Mouse (Mus musculus): ENCODE results near the gene Ttc37.
A peak's percentile ranks its signal among the peaks of the same experiment; 100 is the strongest.

The Ttc37 gene

GRCm38 (mm10) chr13:76098493-76099303, at the start of gene Ttc37, which contains the start of gene Arsk:
Ttc37 (plus strand) TSS chr13:76098734.
Arsk (minus strand) TSS chr13:76098660.
- DNase-seq (ENCODE audit: low spot score): peak; percentile 64

GRCm38 (mm10) chr13:76055391-76056232, 42.9 kb upstream of the Ttc37 start:
- no peak for DNase-seq (ENCODE audit: low spot score)

GRCm38 (mm10) chr13:76056261-76056724, 42.2 kb upstream of the Ttc37 start:
- DNase-seq (ENCODE audit: low spot score): peak; percentile 9

- DNase-seq (ENCODE audit: low spot score): no peak
Observed at GRCm38 (mm10) chr13:76056896-76057266, 41.7 kb upstream of the Ttc37 start, which contains the start of gene Gpr150. Gpr150 (minus strand) TSS chr13:76056996.

- DNase-seq (ENCODE audit: low spot score): no peak
Observed at GRCm38 (mm10) chr13:76057267-76058069, 41.1 kb upstream of the Ttc37 start.

GRCm38 (mm10) chr13:76059591-76059990, 38.9 kb upstream of the Ttc37 start:
- DNase-seq (ENCODE audit: low spot score): no peak

- no peak for DNase-seq (ENCODE audit: low spot score)
Observed at GRCm38 (mm10) chr13:76062126-76062525, 36.4 kb upstream of the Ttc37 start.

GRCm38 (mm10) chr13:76062569-76062968, 36.0 kb upstream of the Ttc37 start:
- no peak for DNase-seq (ENCODE audit: low spot score)

- no peak for DNase-seq (ENCODE audit: low spot score)
Observed at GRCm38 (mm10) chr13:76063548-76063947, 35.0 kb upstream of the Ttc37 start.

GRCm38 (mm10) chr13:76064363-76064945, 34.1 kb upstream of the Ttc37 start:
- DNase-seq (ENCODE audit: low spot score): no peak

GRCm38 (mm10) chr13:76074323-76074722, 24.2 kb upstream of the Ttc37 start:
- DNase-seq (ENCODE audit: low spot score): no peak

- no peak for DNase-seq (ENCODE audit: low spot score)
Observed at GRCm38 (mm10) chr13:76098116-76098492, 430 bp upstream of the Ttc37 start.

GRCm38 (mm10) chr13:76101989-76102388, 3.5 kb downstream of the Ttc37 start:
- no peak for DNase-seq (ENCODE audit: low spot score)

- no peak for DNase-seq (ENCODE audit: low spot score)
Observed at GRCm38 (mm10) chr13:76109069-76109824, 10.7 kb downstream of the Ttc37 start.

- DNase-seq (ENCODE audit: low spot score): no peak
Observed at GRCm38 (mm10) chr13:76128799-76129198, 30.3 kb downstream of the Ttc37 start.

GRCm38 (mm10) chr13:76132415-76132814, 33.9 kb downstream of the Ttc37 start:
- no peak for DNase-seq (ENCODE audit: low spot score)

- DNase-seq (ENCODE audit: low spot score): no peak
Observed at GRCm38 (mm10) chr13:76138862-76139261, 40.3 kb downstream of the Ttc37 start.

- no peak for DNase-seq (ENCODE audit: low spot score)
Observed at GRCm38 (mm10) chr13:76141117-76141808, 42.7 kb downstream of the Ttc37 start.

- no peak for DNase-seq (ENCODE audit: low spot score)
Observed at GRCm38 (mm10) chr13:76150483-76150882, 51.9 kb downstream of the Ttc37 start.

- DNase-seq (ENCODE audit: low spot score): no peak
Observed at GRCm38 (mm10) chr13:76157099-76157498, 58.6 kb downstream of the Ttc37 start.
